Mouse (Mus musculus) T-helper 17 cell (primary cell): ENCODE data around the gene Bik.

ENCODE experiments used
- in situ Hi-C, 2 experiments: fragments of 300-600 bp; cut with MboI, MseI; formaldehyde crosslinking; loops; 1 replicate in 1 of 2; 2 replicates in 1 of 2; pipeline ENCODE4 v1.15.1; 2025; ENCODE audit warnings: high pct_unique_total_duplicates in 2 of 2

The Bik gene

DNA sequence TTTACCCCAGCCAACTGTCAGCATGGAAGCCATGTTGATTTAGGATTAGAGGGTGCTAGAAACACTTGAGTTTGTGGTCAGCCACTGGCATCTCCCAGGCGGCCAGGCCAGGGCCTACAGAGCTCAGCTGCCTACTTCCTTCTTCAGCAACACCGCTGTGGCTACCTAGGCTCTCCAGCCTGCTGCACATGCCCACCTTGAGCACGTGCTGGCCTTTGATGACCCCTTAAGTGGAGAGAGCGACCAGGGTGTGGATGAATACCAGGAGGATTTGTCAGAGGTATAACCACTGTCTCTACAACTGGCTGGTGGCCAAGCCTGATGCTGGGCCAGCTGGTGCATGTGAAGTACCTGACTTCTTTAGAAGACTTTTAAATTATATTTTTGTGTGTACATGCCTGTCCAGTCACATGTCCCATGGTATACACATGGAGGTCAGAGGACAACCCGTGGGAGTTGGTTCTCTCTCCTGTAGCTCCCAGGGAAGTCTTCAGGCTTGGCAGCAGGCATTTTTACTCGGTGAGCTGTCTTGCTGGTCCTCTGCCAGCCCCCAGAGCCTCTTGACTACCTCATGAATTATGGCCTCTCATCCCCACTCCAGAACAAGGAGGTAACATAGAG, 48.2 kb downstream of the Bik start:
- in situ Hi-C loops: no loop called here

DNA sequence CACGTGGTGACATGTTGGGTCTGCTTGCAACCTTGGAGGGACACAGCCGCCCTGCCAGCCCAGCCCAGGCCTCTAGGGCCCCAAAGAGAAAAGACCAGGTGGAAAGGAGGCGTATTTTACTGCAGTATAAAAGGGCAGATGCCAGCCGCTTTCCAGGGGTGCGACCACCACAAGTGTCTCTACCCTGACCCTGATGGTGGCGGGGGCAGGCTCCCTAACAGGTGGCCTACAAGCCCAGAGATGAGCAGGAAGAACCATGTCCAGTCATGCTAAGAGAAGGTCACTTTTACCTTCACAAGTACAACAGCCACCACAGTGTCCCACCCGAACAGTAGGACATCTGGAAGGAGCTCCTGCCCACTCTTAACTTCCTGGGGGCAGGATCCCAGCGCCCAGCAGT, 48.9 kb downstream of the Bik start:
- in situ Hi-C loops: no loop called here

DNA sequence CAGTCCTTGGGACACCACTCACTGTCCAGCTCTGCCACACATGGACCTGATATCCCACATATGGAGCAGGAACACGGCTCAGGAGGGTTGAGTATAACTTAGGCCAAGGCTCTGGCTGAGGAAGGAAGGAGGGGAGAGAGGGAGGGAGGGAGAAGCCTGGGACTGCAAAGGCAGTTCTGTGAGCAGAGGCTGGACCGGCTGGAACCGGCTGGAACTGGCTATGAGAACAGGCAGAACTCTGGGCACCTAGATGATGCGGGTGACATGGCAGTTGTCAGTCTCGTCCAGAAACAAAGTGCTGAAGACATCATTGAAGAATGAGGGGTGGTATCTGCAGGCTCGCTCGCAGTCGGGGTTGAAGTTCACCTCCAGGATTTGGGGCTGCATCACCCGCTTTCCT, 50.0 kb downstream of the Bik start:
- in situ Hi-C loops: no loop called here

DNA sequence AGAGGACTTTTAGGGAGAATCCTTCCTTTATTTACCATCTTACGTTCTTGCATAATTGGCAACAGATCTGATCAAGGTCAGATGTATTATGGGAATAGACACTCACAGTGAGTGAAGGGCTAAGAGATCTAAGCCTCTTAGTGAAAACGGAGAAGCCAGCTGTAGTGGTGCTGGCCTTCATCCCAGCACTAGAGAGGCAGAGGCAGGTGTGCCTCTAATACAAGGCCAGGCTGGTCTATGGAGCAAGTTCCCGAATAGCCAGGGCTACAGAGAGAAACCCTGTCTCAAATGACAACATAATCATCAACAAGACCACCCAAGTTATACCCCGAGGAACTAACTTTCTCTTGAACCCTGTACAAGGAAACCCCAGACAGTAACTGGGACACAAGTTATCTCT, 56.3 kb downstream of the Bik start:
- in situ Hi-C loops: no loop called here

DNA sequence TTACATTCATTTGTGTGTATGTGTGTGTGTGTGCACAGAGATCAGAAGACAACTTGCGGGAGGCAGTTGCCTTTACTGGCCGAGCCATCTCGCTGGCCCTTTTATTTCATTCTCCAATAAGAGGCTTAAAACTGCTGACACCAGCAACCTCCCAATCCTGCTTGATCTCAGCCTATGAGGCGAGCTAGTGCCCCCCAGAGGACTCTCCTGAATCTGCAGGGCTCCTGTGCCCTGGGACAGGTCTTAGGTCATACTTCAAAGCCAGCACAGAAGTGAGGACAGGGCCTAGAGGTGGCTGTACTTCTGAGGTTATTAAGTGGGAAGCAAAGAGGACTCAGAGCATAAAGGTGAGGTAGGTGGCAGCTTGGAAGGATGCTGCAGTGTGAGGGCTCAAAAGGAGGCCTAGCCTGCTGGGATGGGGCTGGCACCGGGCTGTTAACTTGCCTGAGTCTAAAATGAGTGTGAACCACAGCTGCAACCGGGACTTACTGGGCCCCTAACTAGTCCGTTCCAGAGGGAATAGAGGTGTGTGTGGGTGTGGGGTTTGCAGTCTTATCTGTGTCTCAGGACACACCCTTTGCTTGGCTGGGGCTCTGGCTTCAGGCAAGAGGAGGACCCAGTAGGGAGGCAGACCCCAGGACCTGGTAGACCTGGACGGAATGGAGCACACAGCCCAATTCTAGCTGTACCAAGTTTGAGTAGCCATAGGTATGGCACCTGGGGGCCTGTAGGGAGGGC, 56.9 kb downstream of the Bik start:
- in situ Hi-C loops: no loop called here

DNA sequence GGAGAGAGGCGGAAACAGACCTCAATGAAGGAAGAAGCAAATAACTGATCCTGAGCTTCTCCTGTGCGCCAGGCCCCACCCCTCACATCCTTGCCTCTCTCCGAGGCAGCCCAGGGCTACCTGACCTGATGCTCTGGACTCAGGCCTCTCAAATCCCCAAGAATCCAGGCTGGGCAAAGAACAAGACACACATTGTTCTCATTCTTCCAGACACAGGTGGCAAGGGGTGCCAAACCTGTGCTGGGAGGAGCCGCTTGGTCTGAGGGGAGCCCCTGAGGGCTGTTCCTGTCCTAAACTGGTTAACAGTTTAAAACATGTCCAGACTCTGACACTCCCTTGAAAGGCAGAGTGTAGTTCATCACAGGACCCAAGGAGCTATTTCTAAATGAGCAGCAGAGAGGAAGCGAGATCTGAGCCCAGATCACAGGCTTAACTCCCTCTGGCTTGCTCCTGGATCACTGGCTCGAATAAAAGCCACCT, 58.1 kb downstream of the Bik start:
- in situ Hi-C loops: no loop called here

DNA sequence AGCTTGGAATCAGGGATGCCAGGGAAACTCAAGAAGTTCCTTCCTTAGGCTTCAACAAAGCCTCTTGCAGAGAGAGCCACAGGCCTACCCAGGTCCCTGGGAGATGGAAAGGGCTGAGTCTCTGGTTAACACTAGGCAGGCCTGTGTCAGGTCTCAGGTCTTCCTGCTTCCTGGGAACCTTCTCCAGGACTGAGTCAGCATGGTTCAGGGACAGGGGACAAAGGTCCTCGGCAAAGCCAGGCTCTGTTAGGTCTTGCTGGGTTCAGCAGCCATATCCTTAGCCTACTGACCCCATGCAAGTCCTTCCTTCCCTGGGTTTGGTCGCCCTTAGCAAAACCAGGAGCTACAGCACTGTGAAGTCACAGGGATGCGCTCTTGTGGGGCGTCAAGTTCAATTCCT, 64.2 kb downstream of the Bik start:
- in situ Hi-C loops: loop anchor here (5.0 to 10.0 kb wide), 3 partner anchors 34 to 1246 kb away; no protein-coding TSS in a partner anchor

DNA sequence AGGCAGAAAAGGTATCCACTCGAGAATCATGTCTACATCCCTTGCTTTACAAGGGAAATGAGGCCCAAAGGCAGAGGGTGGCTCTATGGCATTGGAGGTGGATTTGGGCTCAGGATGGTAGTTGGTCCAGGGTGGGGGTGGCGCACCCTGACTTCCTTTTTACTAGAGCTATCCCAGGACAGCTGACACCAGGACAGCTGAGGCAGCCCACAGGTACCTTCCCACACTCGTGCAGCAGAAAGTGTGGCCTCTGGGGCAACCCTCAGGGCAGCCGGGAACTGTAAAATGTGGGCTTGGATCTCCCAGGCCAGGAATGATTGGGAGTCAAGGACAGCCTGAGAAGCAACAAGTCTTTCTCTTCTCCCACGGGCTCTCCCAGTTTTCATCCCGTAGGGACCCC, 65.1 kb downstream of the Bik start:
- in situ Hi-C loops: loop anchor here (5.0 to 10.0 kb wide), 3 partner anchors 34 to 1247 kb away; no protein-coding TSS in a partner anchor

DNA sequence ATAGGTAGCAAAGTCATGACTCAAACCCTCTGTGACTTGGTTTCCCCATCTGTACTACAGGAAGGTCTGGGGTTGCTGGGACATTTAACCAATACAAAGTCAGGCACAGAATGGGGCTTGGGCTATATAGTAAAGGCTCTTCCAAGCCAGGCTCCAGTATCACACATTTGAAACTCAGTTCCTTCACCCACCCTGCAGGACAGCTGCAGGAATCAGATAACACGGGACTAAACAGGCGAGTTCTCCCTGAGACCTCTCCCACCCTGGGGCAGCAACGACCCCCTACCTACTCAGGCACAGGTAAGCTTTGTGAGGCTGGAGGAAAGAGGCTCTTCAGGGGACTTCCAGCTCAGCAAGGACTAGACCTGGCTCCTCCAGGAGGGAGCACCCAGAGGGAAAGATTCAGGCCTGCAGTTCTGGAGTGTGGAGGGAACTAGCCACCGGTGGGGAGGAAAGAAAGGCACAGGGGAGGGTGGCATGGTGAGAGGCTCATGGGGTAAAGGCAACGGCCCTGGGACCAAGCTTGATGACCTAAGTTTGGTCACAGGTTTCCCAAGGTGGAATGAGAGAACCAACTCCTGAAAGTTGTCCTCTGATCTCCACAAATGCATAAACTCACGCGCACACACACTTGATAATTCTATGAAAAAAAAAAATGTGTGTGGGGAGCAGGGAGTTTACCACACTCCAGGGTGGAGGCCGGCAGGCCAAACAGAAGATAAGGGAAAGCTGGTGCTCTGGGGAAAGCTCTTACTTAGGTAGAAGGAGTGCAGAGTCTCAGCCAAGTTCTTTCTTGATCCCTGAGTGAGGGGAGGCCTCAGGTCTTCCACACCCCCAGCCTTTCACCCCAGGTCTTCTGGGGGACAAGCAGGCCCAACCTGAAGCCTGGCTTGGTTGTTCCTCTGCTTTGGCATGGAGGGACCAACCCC, 65.9 kb downstream of the Bik start:
- in situ Hi-C loops: loop anchor here (5.0 to 10.0 kb wide), 3 partner anchors 35 to 1248 kb away; no protein-coding TSS in a partner anchor

DNA sequence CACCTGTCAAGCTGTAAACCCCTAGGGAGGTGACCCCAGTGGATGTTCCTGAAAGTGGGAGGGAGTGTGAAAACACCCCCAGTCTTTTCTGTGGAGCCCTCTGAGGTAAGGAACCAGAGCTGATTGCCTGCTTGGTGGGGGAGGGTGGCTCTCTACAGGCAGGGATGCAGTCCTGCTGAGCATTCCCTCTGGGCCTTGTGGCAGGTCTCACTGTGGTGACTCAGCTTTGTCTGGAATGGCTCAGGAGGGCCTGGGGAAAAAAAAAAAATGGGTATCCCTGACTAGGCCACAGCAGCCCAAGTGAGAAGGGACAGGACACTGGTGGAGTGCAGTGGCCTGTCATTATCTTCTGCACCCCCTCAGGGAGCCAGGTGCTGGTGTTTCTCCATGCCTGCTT, 66.5 kb downstream of the Bik start:
- in situ Hi-C loops: loop anchor here (5.0 to 10.0 kb wide), 3 partner anchors 36 to 1248 kb away; no protein-coding TSS in a partner anchor

DNA sequence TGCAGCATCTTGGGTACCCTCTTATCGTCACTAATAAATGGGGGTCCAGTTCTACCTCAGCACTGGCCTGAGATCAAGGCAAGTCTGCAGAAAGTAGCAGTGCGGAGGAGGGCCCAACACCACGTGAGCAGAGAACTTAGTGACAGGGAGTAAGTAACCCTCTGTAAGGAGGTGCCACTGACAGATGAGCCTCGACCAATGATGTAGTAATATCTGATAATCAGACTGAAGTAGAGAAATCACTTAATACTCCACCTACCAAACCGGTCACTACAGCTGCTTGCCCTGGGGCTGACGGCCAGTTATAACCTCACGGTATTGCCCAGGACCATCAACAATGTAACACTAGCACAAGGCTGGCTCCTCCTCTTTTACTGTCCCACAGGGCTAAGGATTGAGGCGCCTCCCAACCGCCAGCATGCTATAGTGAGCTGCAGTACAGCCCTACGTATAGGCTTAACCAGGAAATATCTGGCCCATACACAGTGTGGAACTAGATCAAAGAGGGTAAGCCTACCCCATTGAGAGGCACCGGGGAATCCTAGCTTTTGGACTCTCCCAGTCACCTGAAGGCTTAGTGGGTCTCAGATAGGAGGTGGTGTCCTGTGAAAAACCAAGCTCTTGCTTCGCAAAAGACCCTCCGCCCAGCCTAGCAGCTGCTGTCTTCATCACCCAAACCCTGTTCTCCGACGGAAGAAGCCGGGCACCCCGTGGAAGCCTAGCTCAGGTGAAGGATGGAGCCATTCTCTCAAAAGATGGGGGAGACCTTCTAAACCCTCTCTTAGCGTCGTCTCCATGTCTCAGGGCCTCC, 67.2 kb downstream of the Bik start:
- in situ Hi-C loops: loop anchor here (5.0 to 10.0 kb wide), 3 partner anchors 37 to 1249 kb away; no protein-coding TSS in a partner anchor
